Mouse (Mus musculus) liver, embryonic 11.5 days (tissue): ENCODE measurements around the gene Jmjd1c. TPM values are rescaled to one million over a fixed set of nuclear protein-coding genes. Genes with fewer than 3 reads are reported as not detected.

Experiments used
- ATAC-seq: fragments of 200-750 bp; cut with Nextera tagmentation; replicated peaks from 2 replicates; pipeline ENCODE4 v1.8.0; 2017; ENCODE audit warnings: moderate number of reproducible peaks, mild to moderate bottlenecking, moderate TSS enrichment, moderate library complexity; ENCODE audit not compliant: low FRiP score
- DNase-seq: peaks from one replicate; pipeline ENCODE4 v3.0.0-alpha.2; 2017; ENCODE audit warnings: low spot score
- H3K27ac ChIP-seq: fragments of 300-500 bp; sonication (generic); 2 replicates; pipeline ENCODE4 v1.5.1; 2014; ENCODE audit warnings: mild to moderate bottlenecking, low read depth, low read length, control low read depth
- H3K27me3 ChIP-seq: fragments of 300-500 bp; sonication (generic); replicated peaks from 2 replicates; pipeline ENCODE4 v1.6.1; 2014; ENCODE audit warnings: low read length, mixed read lengths; ENCODE audit not compliant: control insufficient read depth, insufficient read depth
- H3K36me3 ChIP-seq: fragments of 300-500 bp; sonication (generic); 2 replicates; pipeline ENCODE4 v1.6.1; 2014; ENCODE audit warnings: mild to moderate bottlenecking, low read length, moderate library complexity, mixed read lengths; ENCODE audit not compliant: control insufficient read depth, insufficient read depth
- H3K4me1 ChIP-seq: fragments of 300-500 bp; sonication (generic); replicated peaks from 2 replicates; pipeline ENCODE4 v1.6.1; 2014; ENCODE audit warnings: low read length, mixed read lengths; ENCODE audit not compliant: control insufficient read depth, insufficient read depth
- H3K4me2 ChIP-seq: fragments of 300-500 bp; sonication (generic); 2 replicates; pipeline ENCODE4 v1.6.1; 2014; ENCODE audit warnings: mild to moderate bottlenecking, control low read depth, moderate library complexity
- H3K4me3 ChIP-seq: fragments of 300-500 bp; sonication (generic); 2 replicates; pipeline ENCODE4 v1.5.1; 2014; ENCODE audit warnings: low read depth, low read length, control low read depth
- H3K9ac ChIP-seq: fragments of 300-500 bp; sonication (generic); 2 replicates; pipeline ENCODE4 v1.6.1; 2014; ENCODE audit warnings: low read depth, low read length, control low read depth
- H3K9me3 ChIP-seq: fragments of 300-500 bp; sonication (generic); 2 replicates; pipeline ENCODE4 v1.6.1; 2016; ENCODE audit warnings: low read length, inconsistent platforms, mixed read lengths; ENCODE audit not compliant: control insufficient read depth
- WGBS: fragments of 180-500 bp; shearing (Covaris S2); extraction: QIAGEN DNeasy Blood & Tissue Kit; methylation state at CpG from one replicate; pipeline ENCODE4 v1.1.7; 2014; 5-methylcytosine and 5-hydroxymethylcytosine counted together
- polyA plus RNA-seq: library from polyadenylated mRNA; unstranded; fragments of >200 nt; fragmentation: Nextera tagmentation; extraction: Ambion mirVana; gene quantifications from 2 replicates; pipeline ENCODE4 v1.2.1, GENCODE M21; 2014

Jmjd1c gene
- polyA plus RNA-seq, 1 experiment from 2014 or later: 31.6 TPM

GRCm38 (mm10) chr10:67190261-67190660 lies 94.3 kb downstream of the Jmjd1c start:
- Histone ChIP-seq H3K4me2 (no peak overlapping the region), H3K9ac (no peak overlapping the region), H3K27ac (no peak overlapping the region), H3K27me3 (no peaks in the 10 kb centered on the region), H3K4me3 (no peak overlapping the region), H3K9me3 (no peaks in the 10 kb centered on the region), H3K4me1 (peaks cover 5% of the 10 kb centered on the region), H3K36me3 (peaks cover 6% of the 10 kb centered on the region; the same call in 1 of the 2 replicates)
- DNase-seq (no peak), ATAC-seq (no peak)
- 79% methylated on average over 1 of the region's 1 CpGs for WGBS

- WGBS: 93% methylated on average over 3 of the region's 3 CpGs
- no peak for ATAC-seq
- no peak for DNase-seq
Observed at GRCm38 (mm10) chr10:67192366-67192765, 96.4 kb downstream of the Jmjd1c start.

GRCm38 (mm10) chr10:67193003-67193652 lies 97.2 kb downstream of the Jmjd1c start:
- no peak for DNase-seq

More at GRCm38 (mm10) chr10:67192366-67192765, 96.4 kb downstream of the Jmjd1c start:
- no peak overlapping the region for H3K4me2 ChIP-seq
- H3K27ac ChIP-seq: no peak overlapping the region
- H3K9me3 ChIP-seq: no peaks in the 10 kb centered on the region
- no peak overlapping the region for H3K9ac ChIP-seq
- no peak overlapping the region for H3K4me3 ChIP-seq
- no peaks in the 10 kb centered on the region for H3K27me3 ChIP-seq
- peaks cover 5% of the 10 kb centered on the region for H3K4me1 ChIP-seq
- H3K36me3 ChIP-seq: peaks cover 6% of the 10 kb centered on the region; the same call in 1 of the 2 replicates

GRCm38 (mm10) chr10:67194046-67194445 lies 98.1 kb downstream of the Jmjd1c start:
- H3K27ac ChIP-seq: no peak overlapping the region
- no peak overlapping the region for H3K4me3 ChIP-seq
- DNase-seq: no peak
- H3K9ac ChIP-seq: no peak overlapping the region
- peaks cover 6% of the 10 kb centered on the region; the same call in 1 of the 2 replicates for H3K36me3 ChIP-seq
- H3K9me3 ChIP-seq: no peaks in the 10 kb centered on the region
- WGBS: 76% methylated on average over 3 of the region's 3 CpGs
- no peak for ATAC-seq
- H3K27me3 ChIP-seq: no peaks in the 10 kb centered on the region
- no peak overlapping the region for H3K4me2 ChIP-seq
- peaks cover 5% of the 10 kb centered on the region for H3K4me1 ChIP-seq

More at GRCm38 (mm10) chr10:67193003-67193652, 97.2 kb downstream of the Jmjd1c start:
- H3K4me2 ChIP-seq: no peak overlapping the region
- WGBS: 65% methylated on average over 3 of the region's 3 CpGs
- H3K27me3 ChIP-seq: no peaks in the 10 kb centered on the region
- H3K4me3 ChIP-seq: no peak overlapping the region
- ATAC-seq: no peak
- peaks cover 5% of the 10 kb centered on the region for H3K4me1 ChIP-seq
- H3K36me3 ChIP-seq: peaks cover 6% of the 10 kb centered on the region; the same call in 1 of the 2 replicates
- H3K9me3 ChIP-seq: no peaks in the 10 kb centered on the region
- H3K27ac ChIP-seq: no peak overlapping the region
- no peak overlapping the region for H3K9ac ChIP-seq

GRCm38 (mm10) chr10:67195671-67196070 lies 99.7 kb downstream of the Jmjd1c start:
- 88% methylated on average over 1 of the region's 1 CpGs for WGBS
- DNase-seq: no peak

GRCm38 (mm10) chr10:67197186-67197585 lies 101.3 kb downstream of the Jmjd1c start:
- no peak overlapping the region for H3K4me3 ChIP-seq
- H3K9me3 ChIP-seq: no peaks in the 10 kb centered on the region
- WGBS: 82% methylated on average over 4 of the region's 4 CpGs
- H3K9ac ChIP-seq: no peak overlapping the region
- ATAC-seq (no peak), DNase-seq (no peak)
- no peak overlapping the region for H3K27ac ChIP-seq
- no peaks in the 10 kb centered on the region for H3K27me3 ChIP-seq
- peaks cover 10% of the 10 kb centered on the region for H3K4me1 ChIP-seq
- no peak overlapping the region for H3K4me2 ChIP-seq
- peaks cover 6% of the 10 kb centered on the region; the same call in 1 of the 2 replicates for H3K36me3 ChIP-seq

More at GRCm38 (mm10) chr10:67195671-67196070, 99.7 kb downstream of the Jmjd1c start:
- H3K36me3 ChIP-seq: peaks cover 6% of the 10 kb centered on the region; the same call in 1 of the 2 replicates
- no peak overlapping the region for H3K27ac ChIP-seq
- no peak overlapping the region for H3K9ac ChIP-seq
- H3K27me3 ChIP-seq: no peaks in the 10 kb centered on the region
- H3K4me2 ChIP-seq: no peak overlapping the region
- H3K9me3 ChIP-seq: no peaks in the 10 kb centered on the region
- no peak for ATAC-seq
- no peak overlapping the region for H3K4me3 ChIP-seq
- peaks cover 10% of the 10 kb centered on the region for H3K4me1 ChIP-seq

- H3K4me3 ChIP-seq: no peak overlapping the region
- DNase-seq (no peak), ATAC-seq (no peak)
- H3K36me3 ChIP-seq: 0 out of 2 replicates have a peak, but pooled peaks cover 2% of the 10 kb centered on the region
- H3K27ac ChIP-seq: no peak overlapping the region
- 59% methylated on average over 2 of the region's 2 CpGs for WGBS
- H3K9ac ChIP-seq: no peak overlapping the region
- peaks cover 13% of the 10 kb centered on the region for H3K4me1 ChIP-seq
- H3K4me2 ChIP-seq: no peak overlapping the region
- H3K27me3 ChIP-seq: no peaks in the 10 kb centered on the region
- no peaks in the 10 kb centered on the region for H3K9me3 ChIP-seq
Observed at GRCm38 (mm10) chr10:67197829-67198228, 101.9 kb downstream of the Jmjd1c start.

- Histone ChIP-seq H3K4me1 (peaks cover 17% of the 10 kb centered on the region), H3K9ac (no peak overlapping the region)
- no peak for DNase-seq
Observed at GRCm38 (mm10) chr10:67201769-67202168, 105.8 kb downstream of the Jmjd1c start.

GRCm38 (mm10) chr10:67202470-67202869 lies 106.5 kb downstream of the Jmjd1c start:
- Histone ChIP-seq H3K27ac (no peak overlapping the region), H3K36me3 (no peaks in the 10 kb centered on the region), H3K9ac (no peak overlapping the region), H3K4me3 (no peak overlapping the region), H3K9me3 (no peaks in the 10 kb centered on the region), H3K4me2 (no peak overlapping the region), H3K4me1 (peaks cover 17% of the 10 kb centered on the region), H3K27me3 (no peaks in the 10 kb centered on the region)
- ATAC-seq: no peak
- DNase-seq: no peak
- WGBS: 59% methylated on average over 6 of the region's 6 CpGs

More at GRCm38 (mm10) chr10:67201769-67202168, 105.8 kb downstream of the Jmjd1c start:
- no peak overlapping the region for H3K4me2 ChIP-seq
- no peak overlapping the region for H3K4me3 ChIP-seq
- no peaks in the 10 kb centered on the region for H3K9me3 ChIP-seq
- no peak for ATAC-seq
- no peaks in the 10 kb centered on the region for H3K27me3 ChIP-seq
- no peak overlapping the region for H3K27ac ChIP-seq
- H3K36me3 ChIP-seq: no peaks in the 10 kb centered on the region
